Mouse (Mus musculus): ENCODE results near the gene Sh3pxd2a.
A peak's percentile ranks its signal among the peaks of the same experiment; 100 is the strongest.

Gene Sh3pxd2a

DNA sequence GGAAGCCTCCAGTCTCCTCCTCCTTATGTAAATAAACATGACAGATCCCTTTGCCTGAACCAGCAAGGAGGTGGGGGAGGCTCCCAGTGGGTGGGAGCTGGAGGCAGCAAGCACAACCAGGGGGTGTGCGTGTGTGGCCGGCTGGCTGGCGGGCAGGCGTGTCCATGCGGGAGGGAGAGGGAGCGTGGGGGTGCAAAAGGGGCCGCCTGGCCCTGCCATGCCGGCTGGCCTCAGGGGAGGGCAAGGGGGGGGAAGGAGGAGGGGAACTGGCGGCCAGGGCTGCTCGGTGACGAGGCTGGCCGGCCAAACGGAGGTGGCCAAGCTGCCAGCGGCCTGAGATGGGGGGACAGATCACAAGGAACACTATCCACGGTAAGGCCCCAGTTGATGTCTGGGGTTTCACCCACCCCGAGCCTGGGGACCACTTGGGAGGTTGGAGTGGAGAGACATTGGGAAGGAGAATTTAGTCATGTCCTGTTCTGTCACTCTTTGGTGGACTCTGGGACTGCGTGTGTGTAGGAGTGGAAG is 235.4 kb downstream of the Sh3pxd2a start:
- DNase-seq = peak; percentile 56

- no peak for DNase-seq
These were observed 238.4 kb downstream of the Sh3pxd2a start for GRCm38 (mm10) chr19:47225791-47226190.

DNA sequence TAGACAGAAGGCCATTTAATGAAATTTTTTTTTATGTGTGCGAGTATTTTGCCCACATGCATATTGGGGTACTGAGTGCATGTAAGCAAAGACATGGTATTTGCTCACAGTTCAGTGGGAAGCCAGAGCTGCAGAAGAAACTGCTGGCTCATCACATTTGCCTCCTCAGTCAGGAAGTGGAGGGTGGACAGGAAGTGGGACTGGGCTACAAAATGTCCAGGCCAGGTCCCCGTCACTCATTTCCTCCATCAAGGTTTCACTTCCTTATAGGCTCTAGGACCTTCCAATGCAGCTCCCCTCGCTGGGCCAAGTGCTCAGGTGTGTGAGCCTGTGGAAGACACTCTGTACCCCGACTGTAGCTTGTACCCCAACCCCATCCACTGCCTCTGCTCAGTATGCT is 239.5 kb downstream of the Sh3pxd2a start:
- no peak for DNase-seq

- no peak for DNase-seq
These were observed 241.2 kb downstream of the Sh3pxd2a start for GRCm38 (mm10) chr19:47222841-47223557.

GRCm38 (mm10) chr19:47222154-47222840 is 241.9 kb downstream of the Sh3pxd2a start:
- no peak for DNase-seq

GRCm38 (mm10) chr19:47221500-47222153 is 242.6 kb downstream of the Sh3pxd2a start:
- DNase-seq = no peak

DNA sequence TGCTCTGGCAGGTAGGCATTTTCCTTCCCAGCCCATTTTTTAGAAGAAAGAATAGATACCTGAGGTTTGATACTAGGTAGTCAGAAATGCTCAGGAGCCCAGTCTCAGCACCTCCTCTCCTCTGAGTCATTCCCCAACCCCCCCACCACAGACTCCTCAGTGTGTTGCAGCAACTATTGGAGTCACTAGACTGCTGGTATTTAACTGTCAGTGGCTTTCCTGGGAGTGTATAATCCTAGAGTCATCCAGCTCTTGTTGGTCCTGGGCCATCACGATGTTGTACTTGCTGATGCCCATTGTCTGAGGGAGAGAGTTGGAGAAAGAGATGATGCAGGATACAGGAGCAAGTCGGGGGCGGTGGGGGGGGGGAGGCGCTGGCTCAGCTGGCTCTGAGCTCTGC is 243.2 kb downstream of the Sh3pxd2a start:
- no peak for DNase-seq

- DNase-seq = no peak
These were observed 244.0 kb downstream of the Sh3pxd2a start for GRCm38 (mm10) chr19:47220232-47220631.

GRCm38 (mm10) chr19:47219622-47220021 is 244.6 kb downstream of the Sh3pxd2a start:
- DNase-seq = no peak

- DNase-seq = no peak
These were observed 247.4 kb downstream of the Sh3pxd2a start for GRCm38 (mm10) chr19:47216766-47217165.

DNA sequence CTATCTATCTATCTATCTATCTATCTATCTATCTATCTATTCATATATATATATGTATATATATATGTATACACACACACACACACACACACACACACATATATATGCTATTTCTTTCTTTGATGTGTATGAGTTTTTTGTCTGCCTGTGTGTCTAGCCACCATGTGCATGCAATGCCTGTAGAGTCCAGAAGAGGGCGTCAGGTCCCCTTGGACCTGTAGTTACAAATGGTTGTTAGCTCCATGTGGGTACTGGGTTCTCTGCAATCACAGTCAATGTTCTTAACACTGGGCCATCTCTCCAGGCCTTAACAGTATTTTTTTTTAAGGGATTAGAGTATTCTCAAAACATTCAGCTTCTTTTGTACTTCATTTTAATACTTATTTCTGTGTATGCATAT is 250.7 kb downstream of the Sh3pxd2a start:
- DNase-seq = no peak

GRCm38 (mm10) chr19:47212401-47212800 is 251.8 kb downstream of the Sh3pxd2a start:
- no peak for DNase-seq

DNA sequence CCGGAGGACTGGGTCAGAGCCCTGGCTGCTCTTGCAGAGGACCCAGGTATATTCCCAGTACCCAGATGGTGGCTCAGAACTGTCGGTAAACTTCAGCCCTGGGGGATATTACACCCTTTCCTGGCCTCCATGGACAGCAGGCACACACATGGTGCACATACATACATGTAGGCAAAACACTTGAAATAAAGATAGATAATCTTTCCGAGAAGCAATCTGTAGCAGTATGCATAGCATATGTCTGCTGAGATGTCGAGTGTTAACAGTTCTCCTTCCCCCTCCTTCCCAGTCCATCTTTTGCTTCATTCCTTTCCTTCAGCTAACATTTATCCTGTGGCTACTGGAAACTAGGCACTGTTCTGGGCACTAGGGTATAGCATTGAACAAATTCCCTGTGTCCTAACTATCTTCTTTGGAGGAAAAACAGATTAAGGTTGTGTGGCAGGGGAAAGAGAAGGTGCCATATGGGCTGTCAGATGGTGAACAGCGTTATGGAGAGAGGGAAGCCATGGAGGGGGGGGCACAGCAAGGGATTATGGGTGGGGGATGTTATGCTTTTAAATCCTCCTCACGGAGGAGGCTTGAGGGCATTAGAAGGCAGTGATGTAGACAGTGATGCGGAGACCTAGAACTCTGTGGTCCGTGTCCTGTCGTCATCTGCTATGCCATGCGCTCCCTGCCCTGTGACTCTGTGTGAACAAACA is 252.4 kb downstream of the Sh3pxd2a start:
- no peak for DNase-seq

- DNase-seq = no peak
These were observed 253.8 kb downstream of the Sh3pxd2a start for GRCm38 (mm10) chr19:47210432-47210831.

All from liver (tissue).